Mouse (Mus musculus): ENCODE results near the gene St5.

- TF ChIP-seq MYC (IDR thresholded peaks at IDR 0.05; ENCODE audit: low read depth, low read length) (no peak), CTCF (IDR thresholded peaks at IDR 0.05 in 2 of 3, conservative IDR thresholded peaks at IDR 0.05 in 1 of 3; ENCODE audit: control insufficient read depth in 1 of 3, insufficient read depth in 1 of 3, low read depth in 2 of 3, low read length in 3 of 3, poor library complexity in 1 of 3, severe bottlenecking in 1 of 3) (no peak), UBTF (IDR thresholded peaks at IDR 0.05; ENCODE audit: borderline replicate concordance, insufficient read depth, low read depth, low read length) (no peak), HCFC1 (IDR thresholded peaks at IDR 0.05; ENCODE audit: low read depth, low read length) (no peak), ZKSCAN1 (IDR thresholded peaks at IDR 0.05; ENCODE audit: low read depth, low read length) (no peak)
Observed at GRCm38 (mm10) chr7:109648812-109649594, 54.4 kb downstream of the St5 start.
